Mouse (Mus musculus): Measurements from ENCODE around the gene Camta2. TPM values are rescaled to one million over a fixed set of nuclear protein-coding genes. Genes with fewer than 3 reads are reported as not detected.

Gene Camta2
- polyA plus RNA-seq (2012; rRNA removed): 17.7 and 29.9 TPM in 2 replicates

DNA sequence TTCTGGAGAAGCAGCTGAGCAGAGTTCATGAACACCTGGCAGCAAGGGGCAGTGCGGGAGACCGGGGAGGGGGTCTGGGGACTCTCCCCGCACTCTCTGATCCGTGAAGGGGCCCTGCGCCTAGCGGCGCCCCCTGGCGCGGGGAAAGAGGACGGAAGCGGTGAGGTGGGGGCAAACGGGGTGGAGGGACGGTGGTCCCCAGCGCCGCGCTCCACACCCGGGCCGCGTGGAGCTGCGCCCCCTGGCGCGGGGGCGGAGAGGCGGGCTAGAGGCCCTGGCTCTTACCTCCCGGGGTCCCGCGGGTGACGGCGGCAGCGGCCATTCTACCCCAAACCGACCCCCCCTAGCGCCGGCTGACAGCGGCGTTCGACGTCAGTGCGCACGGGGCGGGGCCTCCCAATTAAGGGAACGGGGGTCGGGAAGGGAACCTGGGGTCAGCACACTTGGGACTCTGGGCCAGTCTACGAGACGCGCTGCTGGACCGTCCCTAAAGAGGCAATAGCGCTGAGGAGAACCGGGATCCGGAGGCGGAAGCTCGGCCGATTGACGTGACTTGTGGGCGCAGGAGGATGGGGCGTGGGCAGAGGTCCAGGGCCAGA lies at the start of gene Camta2:
TSS of gene Camta2 (minus strand) at position 505 of the 599 bp plus-strand sequence.
- DNase-seq (ENCODE audit: low read depth): no peak

DNA sequence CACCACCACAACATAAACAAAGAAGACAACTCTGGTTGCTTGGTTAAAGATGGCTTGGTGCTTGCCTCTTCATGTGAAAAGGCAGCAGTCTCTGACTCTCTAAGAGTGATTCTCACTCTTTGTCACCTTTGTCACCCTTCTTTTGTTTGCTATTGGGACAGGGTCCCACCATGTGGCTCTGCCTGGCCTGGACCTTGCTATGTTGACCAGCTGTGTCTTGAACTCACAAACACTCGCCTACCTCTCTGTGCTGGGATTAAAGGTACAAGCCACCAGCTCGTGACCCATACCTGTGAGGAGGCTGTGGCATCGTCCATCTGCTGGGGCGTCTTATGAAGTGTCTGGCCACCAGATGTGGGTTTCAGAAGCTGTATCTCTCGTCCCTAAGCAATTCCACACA lies 45.4 kb upstream of the Camta2 start:
- DNase-seq (ENCODE audit: low read depth): no peak

DNA sequence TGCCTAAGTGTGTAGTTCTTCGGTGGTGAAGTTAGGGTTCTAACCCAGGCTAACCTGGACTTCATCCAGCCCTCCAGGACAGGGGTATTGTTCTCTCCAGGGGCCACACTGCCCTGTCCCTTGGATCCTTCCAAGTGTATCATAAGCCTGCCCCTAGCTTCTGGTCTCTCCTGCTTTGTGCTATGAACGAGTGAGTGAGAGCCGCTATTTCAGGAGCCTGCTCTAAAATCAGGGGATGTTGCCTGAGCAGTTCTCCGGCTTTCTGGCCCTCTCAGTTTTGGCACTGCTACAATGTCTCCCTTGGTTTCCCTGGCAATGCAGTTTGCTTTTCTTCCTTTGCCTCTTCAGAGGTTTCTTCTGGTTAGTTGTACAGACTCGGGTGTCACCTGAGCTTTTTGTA lies 43.3 kb upstream of the Camta2 start:
- DNase-seq (ENCODE audit: low read depth): no peak

DNA sequence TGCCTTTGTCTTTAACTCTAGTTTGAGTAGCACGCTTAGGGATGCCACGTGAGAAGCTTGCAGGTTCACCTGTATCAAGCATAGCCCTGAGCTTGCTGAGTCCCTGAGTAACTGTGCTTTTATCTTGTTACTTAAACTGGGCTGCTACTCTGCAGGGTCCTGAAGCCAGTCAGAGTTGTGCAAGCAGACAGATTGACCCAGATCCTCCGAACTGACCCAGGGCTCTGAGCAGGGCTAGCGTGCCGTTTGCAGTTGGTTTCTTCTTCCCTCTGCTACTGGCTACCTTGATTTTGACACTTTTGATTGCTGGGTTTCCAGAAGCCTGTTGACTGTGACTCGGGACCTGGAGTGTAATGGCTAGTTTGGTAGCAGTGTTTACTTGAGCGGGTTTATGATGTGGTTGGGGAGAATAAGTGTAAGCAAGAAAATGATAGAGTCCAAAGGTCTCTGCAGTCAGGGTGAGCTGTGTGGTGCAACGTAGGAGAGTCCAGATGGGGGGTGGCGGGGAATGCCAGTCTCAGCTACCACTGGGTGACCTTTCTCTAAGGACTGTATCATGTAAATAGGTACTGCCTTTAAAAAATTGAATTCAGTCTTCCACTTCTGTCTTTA lies 42.6 kb upstream of the Camta2 start:
- no peak for DNase-seq (ENCODE audit: low read depth)

DNA sequence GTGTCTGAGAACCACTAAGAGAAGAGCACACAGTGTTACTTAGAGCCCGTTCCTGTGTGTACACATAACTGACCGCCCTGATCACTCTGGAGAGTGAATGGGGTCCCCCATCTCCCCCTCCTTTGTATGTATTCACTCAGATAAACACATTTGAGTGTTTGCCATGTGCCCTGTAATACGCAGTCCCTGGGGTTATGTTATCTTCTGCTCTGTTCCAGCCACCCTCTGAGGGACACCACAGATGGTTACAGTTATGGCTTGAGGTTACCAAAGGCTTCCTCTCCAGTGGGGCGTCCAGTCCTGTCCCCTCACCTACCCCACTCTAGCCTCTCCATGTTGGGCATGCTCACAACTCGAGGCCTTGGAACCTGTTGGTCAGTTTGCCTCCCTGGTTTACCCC lies 39.5 kb upstream of the Camta2 start:
- DNase-seq (ENCODE audit: low read depth): no peak

DNA sequence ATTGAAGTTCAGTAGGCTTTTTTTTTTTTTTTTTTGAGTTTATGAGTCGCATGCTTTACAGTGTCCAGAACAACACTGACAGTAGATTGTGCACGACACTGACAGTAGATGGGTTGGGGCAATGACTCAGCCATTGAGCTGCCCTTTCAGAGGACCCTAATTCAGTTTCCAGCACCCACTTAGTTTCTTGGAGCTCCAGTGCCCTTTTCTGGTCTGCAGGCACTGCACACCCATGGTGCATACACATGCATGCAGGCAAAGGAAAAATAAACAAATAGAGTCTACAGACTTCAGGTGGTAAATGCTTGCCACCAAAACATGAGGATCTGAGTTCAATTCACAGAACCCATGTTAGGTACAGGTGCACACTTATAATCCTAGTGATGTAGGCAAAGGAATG lies 38.7 kb upstream of the Camta2 start:
- DNase-seq (ENCODE audit: low read depth): no peak

DNA sequence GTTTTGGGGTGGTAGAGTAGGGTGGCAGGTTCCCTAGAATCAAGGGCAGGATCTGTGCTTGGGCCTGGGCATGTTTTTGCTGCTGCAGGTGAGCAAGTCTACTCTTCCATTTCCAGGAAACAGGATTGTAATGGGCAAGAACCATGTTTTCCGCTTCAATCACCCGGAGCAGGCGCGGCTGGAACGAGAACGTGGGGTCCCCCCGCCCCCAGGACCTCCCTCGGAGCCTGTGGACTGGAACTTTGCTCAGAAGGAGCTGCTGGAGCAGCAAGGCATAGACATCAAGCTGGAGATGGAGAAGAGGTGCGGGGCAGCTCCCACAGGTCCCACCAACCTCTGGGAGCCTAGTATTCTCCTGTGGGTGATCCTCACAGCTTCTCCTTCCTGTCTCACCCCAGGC lies 36.8 kb upstream of the Camta2 start:
- DNase-seq (ENCODE audit: low read depth): no peak

DNA sequence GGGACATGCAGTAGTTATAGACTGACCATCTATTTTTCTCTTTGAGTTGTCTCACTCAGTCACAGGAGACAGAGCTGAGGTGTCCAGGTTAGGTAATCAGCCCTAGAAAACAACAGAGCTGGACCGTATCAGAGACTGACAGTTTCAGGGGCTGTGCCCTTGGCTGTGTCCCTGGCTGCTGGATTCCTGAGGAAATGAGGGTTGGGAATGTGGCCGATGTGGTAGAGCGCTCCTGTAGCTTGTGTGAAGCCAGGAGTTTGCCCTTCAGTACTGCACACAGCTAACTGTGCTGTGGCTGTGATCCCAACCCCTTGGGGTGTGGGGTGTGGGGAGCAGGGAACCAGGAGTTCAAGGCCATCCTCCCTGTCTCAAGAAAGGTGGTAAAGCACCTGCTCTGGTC lies 33.2 kb upstream of the Camta2 start:
- no peak for DNase-seq (ENCODE audit: low read depth)

DNA sequence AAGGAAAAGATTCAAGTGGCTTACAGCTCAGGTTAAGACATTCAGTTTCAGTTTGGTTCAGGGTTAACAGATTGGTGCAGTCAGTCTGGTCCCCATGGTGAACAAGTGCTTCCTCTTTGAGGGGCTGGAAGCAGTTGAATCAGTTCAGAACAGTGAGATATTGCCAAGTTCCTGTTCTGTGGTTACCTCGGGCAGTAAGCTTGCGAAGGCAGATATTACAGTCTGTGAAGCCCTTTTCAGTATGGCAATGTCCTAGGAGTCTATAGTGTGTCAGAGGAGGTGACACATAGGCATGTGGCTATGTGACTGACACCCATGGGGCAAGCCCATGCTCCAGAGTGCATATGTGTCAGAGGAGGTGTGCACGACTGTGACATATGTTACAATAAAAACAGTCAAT lies 32.7 kb upstream of the Camta2 start:
- no peak for DNase-seq (ENCODE audit: low read depth)

DNA sequence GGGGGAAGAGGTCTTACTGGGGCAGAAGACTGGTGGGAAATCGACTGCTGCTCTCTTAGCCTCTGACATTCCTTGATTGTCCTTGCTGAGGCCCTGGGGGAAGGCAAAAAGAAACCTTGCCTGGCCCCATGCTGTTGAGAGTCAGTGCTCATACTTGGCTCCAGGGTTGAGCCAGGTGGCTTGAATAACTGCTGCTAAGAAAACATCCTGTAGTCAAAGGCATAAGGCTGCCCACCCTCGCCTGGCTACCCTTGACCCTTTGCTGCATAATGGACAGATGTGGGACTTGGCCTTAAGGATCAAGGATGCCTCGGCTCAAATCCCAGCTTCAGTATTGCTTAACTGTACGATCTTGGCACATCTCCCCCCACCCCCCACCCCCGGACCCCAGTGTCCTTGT lies 30.6 kb upstream of the Camta2 start:
- DNase-seq (ENCODE audit: low read depth): no peak

DNA sequence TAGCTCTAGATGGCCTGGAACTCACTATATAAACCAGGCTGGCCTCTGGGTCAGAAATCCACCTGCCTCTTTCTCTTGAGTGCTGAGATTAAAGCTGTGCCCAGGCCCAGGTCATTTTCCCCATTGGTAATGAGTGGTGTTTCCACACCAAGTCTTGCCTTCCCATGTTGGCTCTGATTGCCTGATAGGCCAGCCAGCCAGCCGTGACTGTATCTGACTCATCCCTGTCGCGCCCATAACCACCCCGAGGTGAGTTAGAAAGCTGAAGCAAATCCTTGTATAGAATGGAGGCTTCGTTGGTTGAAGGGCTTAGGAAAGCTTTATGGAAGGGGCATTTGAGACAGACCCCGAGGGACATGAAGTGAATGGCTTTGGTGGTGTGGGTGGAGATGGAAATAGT lies 27.9 kb upstream of the Camta2 start:
- DNase-seq (ENCODE audit: low read depth): peak; percentile 62

DNA sequence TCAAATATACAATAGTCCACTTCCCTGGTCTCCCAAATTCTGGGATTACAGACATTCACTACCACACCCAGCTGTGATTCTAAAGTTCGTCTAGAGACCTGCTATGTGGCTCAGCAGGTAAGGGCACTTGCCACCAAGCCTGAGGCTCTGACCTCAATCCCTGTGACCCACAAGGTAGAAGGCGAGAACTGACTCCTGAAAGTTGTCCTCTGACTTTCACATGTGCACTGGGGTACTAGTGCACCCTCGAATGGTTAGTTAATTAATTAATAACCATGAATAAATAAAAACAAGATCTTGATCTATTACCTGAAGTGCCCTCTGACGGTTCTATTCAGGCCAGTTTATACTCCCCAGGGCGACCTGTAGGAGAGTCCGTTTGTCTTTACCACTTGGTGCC lies 25.3 kb upstream of the Camta2 start:
- no peak for DNase-seq (ENCODE audit: low read depth)

DNA sequence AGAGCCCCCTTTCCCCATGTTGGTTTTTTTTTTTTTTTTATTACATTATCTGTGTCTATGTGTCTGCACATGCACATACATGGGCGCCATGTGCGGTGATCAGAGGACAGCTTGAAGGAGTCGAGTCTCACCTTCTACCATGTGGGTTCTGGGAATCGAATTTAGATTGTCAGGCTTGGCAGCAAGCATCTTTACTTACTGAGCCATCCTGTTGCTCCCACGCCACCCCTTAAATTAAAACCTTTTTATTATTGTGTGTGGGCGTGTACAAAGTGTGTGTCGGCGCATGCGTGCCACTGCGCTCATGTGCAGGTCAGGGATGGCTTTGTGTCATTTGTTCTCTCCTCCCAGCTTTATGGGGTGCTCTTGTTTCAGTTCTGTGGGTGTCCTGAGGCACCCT lies 23.1 kb upstream of the Camta2 start:
- DNase-seq (ENCODE audit: low read depth): no peak

DNA sequence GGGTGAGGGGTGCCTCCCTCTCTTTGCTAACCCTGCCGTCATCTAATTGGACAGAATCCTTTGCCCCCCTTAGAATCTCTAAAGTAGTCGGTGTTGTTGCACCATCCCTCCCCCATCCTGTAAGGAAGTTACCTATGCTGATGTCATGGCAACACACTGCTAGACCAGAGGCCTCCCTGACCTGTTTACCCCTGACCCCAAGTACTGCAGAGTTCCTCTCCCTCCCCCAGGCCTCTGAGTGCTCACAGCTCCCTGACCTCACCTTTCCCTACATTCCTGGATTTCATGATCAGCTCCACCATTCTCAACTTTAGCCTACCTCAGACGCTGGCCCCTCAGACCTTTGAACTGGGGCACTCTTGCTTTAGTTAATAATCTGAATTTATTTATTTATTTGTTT lies 18.2 kb upstream of the Camta2 start:
- DNase-seq (ENCODE audit: low read depth): no peak

DNA sequence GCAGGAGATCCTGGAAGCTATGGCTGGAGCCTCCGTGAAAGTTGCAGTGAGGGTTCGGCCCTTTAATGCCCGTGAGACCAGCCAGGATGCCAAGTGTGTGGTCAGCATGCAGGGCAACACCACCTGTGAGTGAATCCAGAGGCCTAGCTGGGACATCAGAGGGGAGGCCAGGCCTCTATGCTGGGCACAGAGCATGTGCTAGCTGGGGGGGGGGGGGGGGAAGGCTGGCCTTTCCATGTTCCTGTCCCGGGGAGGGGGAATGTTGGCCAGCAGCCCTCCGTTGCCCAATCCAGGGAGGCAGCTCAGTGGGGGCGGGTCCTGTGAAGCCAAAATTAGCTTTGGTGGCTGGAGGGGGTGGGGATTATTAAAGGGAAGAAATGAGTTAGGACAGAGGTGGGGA lies 14.9 kb upstream of the Camta2 start:
- no peak for DNase-seq (ENCODE audit: low read depth)

DNA sequence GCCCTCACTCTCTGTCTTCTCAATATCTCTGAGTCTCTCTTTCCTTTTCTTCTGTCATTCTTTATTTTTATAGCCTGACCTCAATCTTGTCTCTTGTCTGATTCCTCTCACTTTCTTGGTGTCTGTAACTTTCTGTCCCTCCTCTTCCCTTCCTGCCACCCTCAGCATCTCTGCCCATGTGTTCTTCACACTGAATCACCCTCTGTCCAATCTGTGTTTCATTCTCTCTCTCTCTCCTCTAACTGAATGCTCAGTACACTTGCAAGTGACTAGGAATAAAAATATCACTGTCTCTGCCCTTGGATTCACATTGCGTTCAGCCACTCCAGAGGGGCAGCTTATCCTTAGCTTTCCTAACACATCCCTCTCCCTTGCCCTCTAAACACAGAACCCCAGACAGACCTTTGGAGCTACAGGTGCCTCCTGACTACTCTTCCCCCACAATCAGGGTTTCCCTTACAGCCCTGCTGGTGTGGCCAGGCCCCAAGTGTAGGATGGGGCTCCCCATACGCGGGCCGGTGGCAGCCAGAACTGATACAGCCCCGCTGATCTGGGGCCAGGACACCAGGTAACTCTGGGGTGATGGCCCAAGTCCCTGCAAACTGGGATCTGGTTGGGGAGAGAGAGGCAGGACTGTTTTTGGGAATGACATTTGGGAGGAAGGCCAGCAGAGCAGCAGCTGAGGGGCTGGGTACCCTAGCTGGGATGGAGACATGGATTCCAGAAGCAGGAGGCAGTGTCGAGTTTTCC lies 14.3 kb upstream of the Camta2 start:
- no peak for DNase-seq (ENCODE audit: low read depth)

DNA sequence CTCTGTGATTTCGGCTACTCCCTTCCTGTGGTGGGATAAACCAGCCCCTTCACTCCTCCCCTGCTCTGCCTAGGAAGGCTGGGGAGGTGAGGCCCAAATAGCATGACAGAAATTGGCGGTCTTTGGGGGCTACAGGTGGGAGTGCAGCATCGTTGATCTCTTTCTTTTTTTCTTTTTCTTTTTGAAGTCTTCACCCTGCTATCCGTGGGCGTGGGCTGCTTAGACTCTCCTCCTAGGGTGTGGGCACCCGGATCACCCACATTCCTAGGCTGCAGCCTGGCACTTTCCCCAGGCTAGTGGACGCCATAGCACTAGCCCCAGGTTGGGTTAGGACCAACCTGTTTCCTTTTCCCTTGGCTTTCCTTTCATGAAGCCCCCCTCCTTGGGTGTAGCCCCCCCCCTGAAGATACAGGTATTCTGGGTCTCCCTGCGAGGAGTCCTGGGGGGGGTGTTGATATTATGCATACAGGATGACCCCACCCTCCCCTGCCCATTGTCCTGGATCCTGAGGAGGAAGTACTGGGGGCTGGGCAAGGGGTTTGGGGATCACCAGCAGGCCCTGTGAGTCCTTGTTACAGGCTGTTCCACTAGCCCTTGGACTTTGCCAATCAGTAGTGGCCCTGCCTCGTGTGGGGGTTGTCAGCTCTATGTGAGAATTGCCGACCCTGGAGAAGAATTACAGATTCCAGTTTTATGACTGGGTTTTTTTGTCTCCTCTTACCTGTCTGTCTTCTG lies 13.5 kb upstream of the Camta2 start:
- DNase-seq (ENCODE audit: low read depth): no peak

DNA sequence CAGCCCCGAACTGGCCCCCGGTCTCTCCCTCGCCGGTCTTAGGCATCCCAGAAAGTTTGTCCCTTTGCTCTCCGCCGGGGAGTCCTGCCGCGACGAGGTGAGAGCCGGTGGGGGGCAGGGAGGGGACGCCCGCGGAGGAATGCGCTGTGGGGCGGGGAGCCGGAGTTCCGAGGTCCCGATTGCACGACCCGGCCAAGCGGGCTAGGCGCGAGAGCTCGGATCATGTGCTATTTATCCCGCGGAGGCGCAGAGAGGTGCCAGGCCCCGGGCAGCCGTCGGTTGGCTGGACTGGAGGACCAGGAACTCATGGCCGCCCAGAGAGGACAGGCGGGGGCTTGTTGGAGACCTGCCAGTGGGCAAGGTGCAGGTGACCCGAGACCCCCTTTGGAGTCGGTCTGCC lies 12.7 kb upstream of the Camta2 start:
- no peak for DNase-seq (ENCODE audit: low read depth)

DNA sequence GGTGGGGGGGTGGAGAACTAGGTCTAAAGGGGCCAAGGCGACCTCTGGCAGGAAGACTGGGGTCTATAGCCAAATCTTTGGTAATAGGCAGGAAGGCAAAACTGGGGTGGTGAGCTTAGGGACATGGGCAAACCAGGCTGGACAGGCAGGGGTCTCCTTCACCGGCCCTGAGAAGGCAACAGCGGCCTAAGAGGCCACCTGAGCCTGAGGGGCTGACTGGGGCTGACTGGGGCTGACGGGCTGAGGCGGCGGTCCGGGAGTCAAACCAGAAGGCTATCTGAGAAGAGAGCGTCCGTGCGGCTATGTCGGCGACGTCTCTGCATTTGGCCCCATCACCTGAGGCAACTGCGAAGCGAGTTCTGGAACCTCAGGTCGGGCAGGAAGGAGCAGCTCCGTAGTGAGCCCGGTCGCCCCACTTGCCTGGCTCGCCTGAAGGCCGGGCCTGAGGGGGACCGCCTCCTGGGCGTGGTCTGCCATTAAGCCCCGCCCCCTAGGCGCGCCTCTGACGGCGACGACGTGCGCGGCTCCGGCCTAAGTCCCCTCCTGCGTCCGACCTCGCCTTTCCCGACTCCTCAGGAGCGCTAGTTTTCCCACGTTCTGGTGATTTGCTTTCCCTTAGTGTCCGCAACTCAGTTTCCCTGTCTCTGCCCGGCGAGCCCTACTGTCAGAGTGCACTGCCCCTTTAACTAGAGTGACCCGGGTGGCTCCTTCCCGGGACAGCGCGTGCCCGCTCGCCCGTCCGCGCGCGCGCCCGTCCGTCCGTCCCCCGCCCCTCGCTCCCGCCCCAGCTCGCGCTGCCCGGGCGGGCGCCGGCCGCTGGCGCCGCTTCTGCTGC lies 12.0 kb upstream of the Camta2 start, which contains the start of the genes Inca1 and Kif1c:
TSS of gene Inca1 (minus strand) at position 434 of the 835 bp plus-strand sequence.
TSS of gene Kif1c (plus strand) at position 827 of the 835 bp plus-strand sequence.
- DNase-seq (ENCODE audit: low read depth): no peak

DNA sequence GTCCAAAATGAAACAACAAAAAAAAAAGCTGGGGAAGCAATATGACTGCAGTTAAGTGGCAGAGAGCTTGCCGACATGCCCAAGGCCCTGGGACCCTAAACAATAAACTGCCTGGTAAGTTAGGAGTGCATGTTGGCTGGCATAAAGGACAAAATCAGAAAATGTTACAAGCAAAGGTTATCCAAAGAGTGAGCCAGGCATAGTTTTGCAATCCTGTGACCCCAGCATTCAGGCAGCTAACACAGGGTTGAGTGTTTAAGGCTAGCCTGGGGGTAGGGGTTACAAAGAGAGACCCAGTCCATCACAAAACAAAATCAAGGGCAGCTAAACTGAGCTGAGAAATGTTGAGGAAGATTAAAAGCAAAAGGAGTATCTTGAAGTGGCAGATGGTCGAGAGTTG lies 11.1 kb upstream of the Camta2 start:
- DNase-seq (ENCODE audit: low read depth): no peak

DNA sequence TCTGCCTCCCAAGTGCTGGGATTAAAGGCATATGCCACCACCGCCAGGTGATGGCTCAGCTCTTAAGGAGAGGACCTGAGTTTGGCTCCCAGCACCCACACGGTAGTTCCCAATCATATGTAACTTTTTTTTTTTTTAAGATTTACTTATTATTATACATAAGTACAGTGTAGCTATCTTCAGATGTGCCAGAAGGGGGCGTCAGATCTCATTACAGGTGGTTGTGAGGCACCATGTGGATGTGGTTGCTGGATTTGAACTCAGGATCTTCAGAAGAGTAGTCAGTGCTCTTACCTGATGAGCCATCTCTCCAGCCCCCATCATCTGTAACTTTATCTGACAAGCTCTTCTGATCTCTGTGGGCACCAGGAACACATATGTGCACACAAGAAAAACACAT lies 9.5 kb upstream of the Camta2 start:
- DNase-seq (ENCODE audit: low read depth): no peak

DNA sequence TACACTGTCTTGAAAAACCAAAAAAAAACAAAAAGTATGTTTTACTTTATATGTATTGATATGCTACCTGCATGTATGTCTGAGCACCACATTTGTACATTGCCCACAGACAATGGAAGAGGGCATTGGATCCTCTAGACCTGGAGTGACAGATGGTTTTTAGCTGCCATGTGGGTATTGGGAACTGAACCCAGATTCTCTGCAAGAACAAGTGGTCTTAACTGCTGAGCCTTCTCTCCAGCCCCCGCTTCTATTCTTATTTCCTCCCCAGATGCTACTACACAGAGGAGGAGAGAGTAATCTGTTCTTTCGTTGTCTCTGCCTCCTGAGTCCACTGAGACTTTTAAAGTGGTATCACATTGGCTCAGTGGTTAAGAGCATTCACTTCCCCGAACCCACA lies 5.6 kb upstream of the Camta2 start:
- DNase-seq (ENCODE audit: low read depth): no peak
